Mouse (Mus musculus) adrenal gland, adult (tissue): ENCODE data around the gene Lxn.

Experiments used
- DNase-seq, 2 experiments: peaks; one replicate each; pipeline ENCODE4 v3.0.0; 2022 to 2023; ENCODE audit warnings: low spot score in 1 of 2; ENCODE audit not compliant: inconsistent age in 2 of 2

Gene Lxn

DNA sequence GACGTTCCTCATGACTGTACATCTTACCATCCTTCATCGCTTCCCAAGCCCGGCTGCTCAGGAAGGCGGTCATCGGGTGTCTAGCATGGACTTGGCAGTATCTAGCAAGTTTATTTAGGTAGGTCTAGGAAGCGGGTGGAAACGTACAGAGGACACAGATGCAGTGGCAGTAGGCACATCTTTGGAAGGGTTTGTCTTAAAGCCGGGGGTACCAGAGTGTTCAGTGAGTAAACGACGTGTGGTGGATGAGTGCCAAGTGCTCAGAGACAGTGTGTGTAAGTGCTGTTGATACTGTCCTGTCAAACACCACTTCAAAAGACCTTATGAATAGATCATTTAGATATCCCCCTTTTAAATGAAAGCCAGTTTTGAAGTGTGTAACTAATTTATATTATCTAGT, 1.1 kb downstream of the Lxn start:
- peak in 1 of 2 experiments; percentile 29 for DNase-seq

GRCm38 (mm10) chr3:67462015-67462414, 1.7 kb downstream of the Lxn start:
- no peak for DNase-seq

DNA sequence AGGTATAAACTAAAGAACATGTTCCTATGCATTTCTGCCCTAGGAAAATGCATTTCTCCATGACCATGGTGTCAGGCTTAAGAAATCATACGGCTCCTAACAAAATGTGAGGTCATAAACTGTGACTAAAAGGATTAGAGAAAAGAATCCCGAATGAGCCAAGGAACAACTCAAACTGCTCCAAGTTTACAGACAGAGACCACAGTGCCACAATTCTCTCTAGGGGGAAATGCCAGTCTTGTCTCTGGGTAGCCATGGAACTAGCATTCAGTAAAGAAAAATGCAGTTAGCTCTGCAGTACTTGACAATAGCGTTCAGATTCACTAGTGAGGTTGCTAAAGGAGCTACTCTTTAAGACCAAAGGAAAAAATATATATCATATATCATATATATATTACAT, 3.8 kb downstream of the Lxn start:
- DNase-seq = no peak

DNA sequence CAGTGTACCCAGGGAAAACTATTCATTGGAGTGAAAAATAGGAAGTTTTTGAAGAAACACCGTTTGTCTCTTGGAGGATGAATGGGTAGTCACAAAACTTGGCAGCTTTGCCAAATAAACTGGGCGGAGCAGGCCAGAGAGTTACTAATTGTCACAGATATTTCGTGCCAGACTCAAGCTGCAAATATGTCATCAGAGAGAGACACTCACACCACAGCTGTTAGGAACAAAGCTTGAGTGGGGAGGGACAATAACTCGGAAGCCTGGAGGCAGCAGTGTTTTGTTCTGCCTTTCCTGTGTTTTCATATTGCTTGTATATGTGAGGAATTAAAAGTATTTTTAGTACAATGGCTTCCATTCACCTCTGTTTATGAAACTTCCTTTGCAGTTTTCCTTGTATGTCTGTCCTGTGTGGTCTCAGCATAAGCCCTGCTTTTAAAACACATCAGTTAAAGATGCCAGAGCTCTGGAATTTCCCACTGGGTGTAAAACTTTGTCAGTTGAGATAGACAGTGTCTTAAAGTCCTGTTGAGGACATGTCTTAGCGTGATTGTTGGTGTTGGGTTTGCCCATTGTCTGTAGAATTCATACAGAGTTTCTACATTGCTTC, 13.0 kb downstream of the Lxn start:
- no peak for DNase-seq

DNA sequence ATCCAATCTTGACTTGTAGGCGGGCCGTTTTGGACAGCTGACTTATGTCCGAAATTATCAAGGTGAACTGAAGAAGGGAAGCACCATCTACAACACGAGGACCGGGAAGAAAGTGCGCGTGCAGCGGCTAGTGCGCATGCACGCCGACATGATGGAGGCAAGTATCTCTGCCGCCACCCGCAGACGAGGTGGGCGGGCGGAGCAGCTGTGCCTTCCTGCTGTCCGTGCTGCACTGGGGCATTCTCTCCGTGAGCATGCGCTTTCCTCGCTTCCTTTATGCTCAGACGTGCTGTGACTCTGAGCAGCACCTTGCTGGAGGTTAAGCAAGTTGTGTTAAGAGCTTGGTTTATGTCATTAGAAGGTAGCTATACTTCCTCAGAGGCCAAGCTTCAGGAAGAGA, 14.1 kb downstream of the Lxn start:
- peak in 1 of 2 experiments; percentile 25 for DNase-seq

DNA sequence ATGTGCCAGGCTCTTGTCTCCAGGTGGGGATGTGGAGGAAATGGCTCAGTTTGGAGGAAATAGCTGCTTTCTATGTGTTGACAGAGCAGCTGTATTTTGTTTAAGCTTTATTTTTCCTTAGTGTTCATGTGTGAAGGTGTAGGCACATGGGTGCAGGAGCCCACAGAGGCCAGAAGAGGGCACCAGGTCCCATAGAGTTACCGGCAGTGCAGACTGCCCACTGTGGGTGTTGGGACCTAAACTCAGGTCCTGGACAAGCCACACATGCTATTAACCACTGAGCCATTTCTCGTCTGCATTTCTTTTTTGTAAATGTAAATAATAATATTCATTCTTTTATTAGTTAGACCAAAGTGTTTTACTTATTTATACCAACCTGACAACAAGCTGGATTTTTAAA, 16.6 kb downstream of the Lxn start:
- no peak for DNase-seq

- peak in 1 of 2 experiments; percentile 11 for DNase-seq
These were observed 29.7 kb downstream of the Lxn start for GRCm38 (mm10) chr3:67434011-67434410.

GRCm38 (mm10) chr3:67429999-67430380, 33.7 kb downstream of the Lxn start, which contains the start of gene Gfm1:
Gene Gfm1, plus strand, starts transcription at chr3:67430096.
- DNase-seq = peak; percentile 91 to 96

GRCm38 (mm10) chr3:67429338-67429998, 34.3 kb downstream of the Lxn start:
- DNase-seq = no peak
